Mouse (Mus musculus) gastrocnemius, postnatal 10 days (tissue): ENCODE data around the gene Dgkz. TPM values are rescaled to one million over a fixed set of nuclear protein-coding genes. Genes with fewer than 3 reads are reported as not detected.

Source experiments
- DNase-seq: peaks from one replicate; pipeline ENCODE4 v3.0.0; 2021; ENCODE audit warnings: mixed read lengths
- total RNA-seq, 2 experiments: library from RNA; stranded (reverse); gene quantifications; 2 replicates each; pipeline ENCODE4 v1.2.3; 2021

The Dgkz gene
- total RNA-seq, 2 experiments from 2014 or later = 60.5 to 84.3 TPM

DNA sequence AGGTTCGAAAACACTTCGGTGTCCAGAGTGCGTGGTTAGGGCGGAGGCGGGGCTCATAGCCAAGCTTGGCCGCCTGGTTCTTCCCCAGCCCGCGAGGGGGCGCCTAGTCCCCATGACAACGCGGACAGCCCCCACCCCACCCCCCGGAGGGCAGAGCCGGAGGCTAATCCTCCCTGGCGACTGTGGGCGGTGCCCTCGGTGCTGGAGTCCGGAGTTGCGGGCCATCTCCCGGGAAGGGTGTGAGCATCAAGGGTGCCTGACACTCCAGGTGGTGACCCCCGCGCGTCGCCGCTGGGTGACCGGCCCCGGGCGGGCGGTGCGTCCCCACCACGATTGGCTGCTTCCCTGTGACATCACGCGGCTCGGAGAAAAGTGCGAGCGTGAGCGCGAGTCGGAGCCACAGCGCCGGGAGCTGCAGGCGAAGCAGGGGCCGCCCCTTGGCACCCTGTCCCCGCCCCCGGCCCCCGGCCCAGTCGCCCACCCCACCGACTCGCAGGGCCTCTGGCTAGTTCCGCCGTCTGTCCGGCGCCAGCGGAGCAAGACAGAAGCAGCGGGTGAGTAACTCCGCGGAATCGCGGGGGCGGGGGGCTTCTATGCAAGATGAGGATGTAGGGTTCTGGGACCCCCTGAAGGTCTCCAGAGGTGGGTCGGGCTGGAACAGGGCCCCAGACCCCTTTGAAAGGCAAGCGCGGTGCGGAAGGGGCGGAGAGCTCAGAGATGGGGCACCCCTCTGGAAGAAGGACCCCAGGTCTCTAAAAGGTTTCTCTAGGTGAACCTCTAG lies 53.7 kb downstream of the Dgkz start:
- DNase-seq = peak; percentile 60

DNA sequence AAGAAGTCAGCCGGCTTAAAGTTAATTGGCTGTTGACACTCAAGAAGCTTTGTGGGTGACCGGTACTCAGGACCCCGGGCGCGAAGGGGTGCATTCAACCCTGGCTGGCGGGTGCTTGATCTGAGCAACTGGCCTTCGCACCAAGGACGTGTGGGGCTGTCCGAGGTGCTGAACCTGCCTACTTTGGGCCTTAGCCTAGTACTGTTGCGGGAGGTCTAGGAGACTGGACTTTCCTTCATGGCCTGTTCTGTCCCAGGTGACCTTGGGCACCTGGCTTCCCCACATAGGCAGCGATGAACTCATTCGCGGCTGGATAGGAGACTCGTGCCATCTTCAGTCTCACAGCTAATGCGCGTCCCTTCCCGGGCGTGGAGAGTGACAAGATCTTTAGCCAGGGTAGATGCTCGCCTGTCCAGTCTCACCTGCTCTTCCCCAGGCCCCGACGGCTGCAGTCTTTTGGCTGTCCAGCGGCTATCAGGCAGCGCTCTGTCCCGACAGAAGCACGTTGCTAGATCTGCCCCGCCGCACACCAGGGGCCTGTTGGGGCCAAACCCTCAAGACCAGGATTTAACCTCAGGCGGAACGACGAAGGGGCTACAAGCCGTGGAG lies 54.4 kb downstream of the Dgkz start:
- peak; percentile 83 for DNase-seq

DNA sequence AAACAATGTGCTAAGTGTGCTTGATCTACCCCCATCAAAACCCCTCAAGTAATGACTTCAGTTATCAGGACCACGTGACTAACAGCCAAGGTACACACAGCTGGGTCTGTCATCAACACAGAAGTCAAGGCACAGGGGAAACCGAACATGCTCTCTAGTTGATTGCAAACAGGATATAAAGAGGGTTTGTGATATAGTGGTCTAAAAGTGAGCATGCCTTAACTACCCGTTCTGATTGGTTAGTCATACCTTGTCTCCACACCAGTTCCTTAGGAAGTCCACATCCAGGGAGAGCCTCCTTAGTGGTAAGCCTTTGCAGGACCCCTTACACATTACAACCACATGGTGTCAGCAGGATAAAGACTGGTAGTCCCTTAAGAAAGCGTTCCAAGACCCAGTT lies 55.5 kb downstream of the Dgkz start:
- no peak for DNase-seq

DNA sequence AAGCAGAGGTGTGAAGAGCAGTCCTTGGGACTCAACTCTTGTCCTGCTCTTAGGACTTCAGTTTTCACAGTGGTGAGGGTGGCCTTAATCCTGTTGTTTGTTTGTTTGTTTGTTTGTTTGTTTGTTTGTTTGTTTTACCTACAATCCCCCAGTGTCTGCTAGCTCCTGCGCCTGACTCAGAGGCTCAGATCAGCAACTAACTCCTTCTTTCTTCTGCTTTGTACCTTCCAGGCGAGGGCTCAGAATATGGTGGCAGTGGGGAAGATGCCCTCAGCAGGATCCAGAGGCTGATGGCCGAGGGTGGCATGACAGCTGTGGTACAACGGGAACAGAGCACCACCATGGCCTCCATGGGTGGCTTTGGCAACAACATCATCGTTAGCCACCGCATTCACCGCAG lies 58.6 kb downstream of the Dgkz start:
- no peak for DNase-seq

DNA sequence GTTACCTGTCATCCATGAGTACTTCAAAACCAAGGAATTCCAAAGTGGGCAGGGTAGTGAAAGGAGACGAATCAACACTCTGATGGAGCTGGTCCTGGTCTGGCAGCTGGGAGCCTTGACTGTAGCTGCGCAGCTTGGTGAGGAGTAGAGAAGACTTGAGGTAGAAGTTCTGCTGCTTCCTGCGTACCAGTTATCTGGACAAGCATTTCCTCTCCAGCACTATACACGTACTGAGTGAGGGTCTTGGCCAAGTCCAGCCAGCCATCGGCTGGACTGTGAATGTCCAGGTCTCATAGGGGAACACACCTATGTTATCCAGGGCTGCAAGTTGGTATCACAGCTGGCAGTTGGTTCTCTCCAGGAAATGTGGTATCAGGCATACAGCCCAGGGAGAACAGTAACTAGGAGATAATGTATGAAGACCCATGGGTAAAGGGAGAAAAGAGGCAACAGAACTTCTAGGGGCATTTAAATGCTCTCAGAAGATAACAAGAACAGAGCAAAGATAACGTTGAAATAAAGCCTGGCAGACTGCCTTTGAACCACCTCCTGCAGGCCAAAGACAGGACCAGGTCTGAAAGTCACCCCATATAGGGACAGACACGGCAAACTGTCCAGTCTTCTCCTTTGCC lies 59.2 kb downstream of the Dgkz start:
- no peak for DNase-seq

DNA sequence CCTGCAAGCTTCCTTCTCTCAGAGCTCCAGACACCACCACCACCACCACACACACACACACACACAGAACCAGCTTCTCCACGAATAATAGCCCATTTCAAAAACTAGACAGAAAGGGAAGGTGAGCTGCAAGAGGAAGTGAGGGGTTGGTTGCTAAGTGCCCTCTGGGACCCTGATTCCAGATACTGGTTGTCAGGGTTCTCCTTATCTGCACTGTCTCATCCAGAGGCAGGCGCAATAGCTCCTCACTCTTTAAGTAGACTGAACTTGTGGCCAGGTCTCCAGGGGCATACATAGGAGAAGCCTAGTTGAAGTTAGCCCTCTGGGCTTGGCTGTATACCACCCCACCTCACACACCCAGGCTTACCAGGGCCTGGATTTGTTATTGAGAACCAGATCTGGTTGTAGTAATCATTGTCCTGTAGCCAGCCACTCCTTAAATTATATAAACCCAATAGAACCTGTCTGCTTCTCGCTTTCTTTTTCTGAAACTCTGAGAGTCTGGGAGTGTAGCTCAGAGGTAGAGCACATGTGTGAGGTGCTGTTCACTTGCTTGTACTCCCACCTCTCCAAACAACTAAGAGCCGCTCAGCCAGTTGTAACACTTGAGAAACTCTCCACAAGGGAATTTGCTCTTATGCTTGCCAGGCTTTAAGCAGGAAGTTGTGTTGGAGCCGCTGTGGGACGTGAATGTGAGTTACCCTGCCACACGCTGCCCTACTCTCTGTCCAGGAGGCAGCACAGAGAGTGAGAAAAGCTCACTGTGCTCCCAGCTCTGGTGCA lies 62.1 kb downstream of the Dgkz start:
- no peak for DNase-seq

DNA sequence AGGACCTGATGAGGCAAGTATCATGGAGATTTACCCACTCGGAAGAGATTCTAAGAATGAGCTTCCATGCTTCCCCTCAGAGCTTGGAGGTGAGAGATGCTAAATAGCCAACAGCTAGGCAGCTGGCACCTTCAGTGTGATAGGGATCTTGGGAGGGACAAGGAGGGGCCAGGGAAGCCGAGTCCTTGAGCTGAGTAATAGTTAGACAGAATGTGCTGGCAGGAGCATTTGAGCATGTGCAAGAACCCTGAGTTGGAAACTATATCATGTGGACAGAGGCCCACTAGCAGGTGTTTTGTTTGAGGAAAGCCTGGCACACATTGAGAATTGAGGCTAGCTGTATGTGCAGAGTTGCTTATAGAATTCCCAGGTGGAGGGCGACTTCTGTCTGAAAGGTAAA lies 63.0 kb downstream of the Dgkz start:
- no peak for DNase-seq

DNA sequence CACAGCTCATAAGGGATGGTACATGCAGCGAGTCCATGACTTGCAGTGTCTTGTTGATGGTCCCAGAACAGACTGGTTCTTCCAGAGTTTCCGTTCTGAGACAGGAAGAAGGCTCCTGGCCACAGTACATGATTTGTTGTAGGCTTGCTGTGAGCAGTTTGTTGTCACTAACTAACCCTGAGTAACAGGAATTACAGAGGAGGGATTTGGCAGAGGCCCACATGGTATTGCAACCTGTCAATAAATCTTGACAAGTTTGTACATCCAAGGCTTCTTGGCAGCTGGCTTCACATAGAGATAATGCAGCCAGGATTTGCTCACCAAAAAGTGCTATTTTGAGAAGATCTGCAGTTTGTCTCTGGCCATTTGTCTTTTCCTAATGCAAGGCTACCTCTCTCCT lies 69.5 kb downstream of the Dgkz start:
- DNase-seq = no peak

DNA sequence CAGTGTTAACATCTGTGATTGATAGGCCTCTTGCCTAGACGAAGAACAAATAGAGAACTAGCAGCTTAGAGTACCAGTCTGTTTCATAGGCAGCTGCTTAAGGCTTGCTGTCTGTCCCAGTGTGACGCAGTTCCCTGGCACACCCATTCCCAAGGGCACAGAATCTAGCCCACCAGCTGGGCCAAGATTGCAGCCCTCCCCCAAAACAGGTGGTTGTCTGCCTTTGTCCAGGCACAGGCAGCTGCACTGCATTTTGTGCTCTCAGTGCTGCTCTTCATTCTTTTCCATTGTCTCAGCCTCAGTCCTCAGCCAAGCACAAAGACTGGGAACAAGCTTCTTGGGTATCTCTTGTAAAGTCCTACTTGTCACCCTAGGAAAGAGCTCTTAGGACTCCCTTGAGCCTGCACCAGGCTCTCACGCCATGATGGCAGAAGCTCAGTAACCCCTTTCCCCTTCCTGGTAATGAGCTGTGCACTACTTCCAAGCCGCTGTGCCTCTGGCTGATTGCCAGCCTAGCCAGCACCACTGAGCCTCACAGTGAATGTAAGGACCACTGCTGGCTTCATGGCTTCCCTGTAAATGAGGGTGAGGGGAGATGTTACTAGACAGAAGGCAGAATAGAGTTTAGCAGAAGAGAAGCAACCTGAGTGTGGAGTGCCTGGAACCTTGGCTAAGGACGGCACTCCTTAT lies 70.9 kb downstream of the Dgkz start:
- peak; percentile 28 for DNase-seq

DNA sequence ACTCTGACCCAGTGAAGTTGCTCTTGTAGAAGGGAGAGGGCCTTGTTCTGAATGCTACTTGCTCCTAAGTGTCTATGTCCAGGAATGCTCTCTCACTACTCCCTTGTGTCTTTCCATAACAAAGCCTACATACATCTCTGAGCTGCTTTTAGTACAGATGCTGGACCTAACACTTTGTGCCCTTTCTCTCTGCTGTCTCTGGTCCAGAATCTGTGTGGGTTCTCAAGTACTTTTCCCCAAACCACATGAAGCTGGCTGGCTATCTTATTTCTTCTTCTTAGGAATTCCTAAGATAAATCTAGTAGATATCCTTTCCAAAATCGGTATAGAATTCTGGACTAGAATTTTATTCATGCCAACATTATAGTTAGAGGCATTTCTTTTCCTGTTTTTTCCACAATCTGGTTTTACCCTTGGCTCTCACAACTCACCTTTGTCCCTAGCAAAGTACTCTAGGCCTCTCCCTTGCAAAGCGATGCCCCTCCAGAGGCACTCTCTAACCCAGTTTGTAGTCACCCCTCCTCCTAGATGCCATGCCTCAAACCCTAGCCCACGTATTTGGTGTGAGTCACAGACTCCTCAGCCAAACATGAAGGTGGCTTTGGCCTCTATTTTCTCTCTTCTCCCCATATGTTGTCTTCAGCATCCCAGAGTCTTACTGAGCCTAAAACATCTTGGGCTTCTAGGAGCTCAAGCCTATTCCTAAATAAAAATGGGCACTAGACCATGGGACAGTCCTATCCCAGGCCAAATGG lies 72.3 kb downstream of the Dgkz start:
- no peak for DNase-seq

DNA sequence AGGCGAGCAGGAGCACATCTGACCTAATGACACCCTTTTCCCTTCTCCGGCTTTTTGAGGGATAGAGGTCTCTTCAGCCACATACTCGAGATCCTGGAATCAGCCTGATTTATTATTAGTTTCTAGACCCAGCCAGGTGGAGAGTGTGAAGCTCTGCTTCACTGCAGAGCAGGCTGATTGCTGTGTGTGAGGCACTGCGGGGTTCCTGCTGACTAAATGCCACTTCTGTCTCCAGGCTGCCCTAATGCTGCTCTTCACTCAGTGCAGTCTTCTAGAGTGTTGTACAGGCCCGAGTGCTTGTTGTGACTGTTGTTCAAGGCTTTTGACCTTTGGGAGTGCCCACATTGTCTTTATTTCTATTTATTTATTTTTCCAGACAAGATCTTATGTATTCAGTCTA lies 73.3 kb downstream of the Dgkz start:
- DNase-seq = no peak

DNA sequence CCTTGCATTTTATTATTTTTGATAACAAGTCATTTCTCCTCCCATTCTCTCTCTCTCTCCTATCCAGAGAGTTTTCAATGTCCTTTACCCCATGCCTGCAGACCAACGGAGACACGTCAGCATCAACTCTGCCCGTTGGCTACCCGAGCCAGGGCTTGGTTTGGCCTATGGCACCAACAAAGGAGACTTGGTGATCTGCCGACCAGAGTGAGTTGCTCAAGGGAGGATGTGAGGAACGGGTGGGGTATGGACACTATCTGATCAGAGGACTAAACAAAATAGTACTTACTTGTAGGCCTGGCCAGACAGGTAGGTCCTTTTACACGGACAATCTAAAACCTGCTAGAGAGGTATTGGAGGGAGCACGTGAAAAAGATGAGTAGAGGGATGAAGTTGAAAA lies 75.2 kb downstream of the Dgkz start:
- DNase-seq = no peak

DNA sequence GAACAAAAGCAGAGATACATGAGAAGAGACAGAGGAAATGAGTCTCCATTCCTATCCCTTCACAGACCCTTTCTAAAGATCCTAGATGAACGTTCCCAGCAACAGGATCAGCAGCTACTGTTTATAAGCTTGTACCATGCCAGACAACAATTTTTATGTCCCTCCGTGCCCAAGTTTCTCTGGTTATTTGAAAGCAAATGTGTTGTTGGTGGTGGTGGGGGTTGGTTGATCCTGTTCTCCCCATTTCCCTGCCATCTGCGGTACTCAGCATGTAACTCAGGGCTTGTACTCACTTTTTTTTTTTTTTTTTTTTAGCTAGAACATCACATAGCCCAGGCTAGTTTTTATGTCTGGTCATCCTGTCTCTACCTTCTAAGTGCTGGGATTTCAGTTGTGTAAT lies 76.5 kb downstream of the Dgkz start:
- no peak for DNase-seq

DNA sequence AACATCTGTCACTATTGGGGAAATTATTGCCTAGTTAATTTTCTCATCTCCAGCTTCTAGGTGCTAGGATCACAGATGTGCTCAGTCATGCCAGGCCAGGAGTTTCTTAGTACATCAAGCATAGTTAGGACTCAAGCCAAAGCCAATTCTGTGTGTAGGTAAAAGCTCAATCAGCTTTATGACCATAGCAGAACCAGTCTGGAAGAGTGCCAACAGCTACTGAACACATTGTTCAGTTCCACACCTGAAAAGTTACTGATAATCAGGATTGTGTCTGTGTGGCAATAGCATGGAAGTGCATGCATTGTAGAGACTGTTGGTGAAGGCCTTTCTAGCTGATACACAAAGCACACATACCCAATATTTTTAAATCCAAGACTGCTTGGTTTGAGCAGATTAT lies 77.7 kb downstream of the Dgkz start:
- no peak for DNase-seq

DNA sequence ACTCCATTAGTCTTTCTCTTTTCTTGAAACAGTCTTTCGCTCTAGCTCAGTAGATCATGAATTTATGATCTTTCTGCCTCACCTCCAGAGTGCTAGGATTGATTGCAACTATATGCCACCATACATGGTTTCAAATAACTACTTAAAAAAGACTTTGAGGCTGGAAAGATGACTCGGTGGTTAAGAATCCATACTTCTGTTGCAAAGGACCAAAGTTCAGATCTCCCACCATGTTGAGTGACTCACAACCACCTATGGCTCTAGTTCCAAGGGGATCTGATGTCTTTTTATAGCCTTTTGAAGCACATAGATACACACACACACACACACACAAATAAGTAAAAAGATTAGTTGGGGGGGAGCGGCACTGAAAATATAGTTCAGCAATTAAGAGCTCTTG lies 80.3 kb downstream of the Dgkz start:
- no peak for DNase-seq

DNA sequence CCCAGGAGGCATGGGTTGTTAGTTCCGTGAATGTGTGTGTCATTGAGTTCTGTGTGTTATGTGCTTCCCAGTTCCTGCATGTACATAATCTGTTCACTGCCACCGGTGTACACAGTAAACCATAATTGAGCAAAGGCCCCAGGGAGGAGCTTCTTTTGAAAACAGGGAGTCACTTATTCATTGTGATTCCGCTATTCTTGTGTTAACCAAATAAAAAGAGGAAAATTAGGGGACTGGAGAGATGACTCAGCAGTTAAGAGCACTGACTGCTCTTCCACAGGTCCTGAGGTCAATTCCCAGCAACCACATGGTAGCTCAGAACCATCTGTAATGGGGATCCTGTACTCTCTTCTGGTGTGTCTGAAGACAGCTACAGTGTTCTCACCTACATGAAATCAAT lies 80.9 kb downstream of the Dgkz start:
- DNase-seq = no peak

DNA sequence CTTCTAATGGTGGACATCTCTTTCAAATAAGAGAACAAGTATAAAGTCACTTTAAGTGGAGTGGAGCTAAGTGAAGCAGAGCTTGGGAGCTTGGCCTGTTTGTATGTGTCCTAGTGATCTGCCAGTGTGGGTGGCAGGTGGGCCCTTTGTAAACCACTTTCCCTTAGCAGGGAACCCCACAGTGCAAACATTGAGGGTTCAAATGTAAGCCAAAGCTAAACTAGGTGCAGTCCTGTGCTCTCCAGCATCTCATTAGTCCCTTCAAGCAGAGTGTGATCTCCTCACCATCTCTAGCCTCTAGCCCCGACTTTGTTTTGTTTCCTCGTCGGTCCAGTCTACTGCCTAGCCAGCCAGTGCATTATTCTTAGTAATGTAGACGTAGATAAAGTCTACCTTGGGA lies 91.0 kb downstream of the Dgkz start:
- no peak for DNase-seq

DNA sequence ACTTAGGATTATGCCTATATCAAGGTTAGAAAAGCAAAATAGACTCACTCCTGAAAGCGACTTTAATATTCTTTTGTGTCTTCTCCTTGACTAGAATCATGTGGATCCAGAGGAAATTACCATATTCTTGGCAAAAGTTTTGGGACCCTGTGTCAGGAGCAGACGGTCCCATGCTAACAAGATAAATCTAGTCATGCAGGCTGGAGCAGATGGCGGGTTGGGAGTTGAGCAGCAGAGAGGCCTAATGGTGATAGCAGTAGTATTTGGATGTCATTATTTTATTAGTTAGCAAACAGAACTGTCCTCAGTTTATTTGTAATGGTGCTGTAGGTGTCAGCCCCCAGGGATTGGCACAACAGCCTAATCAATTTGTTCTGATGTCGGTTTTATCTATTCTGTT lies 91.7 kb downstream of the Dgkz start:
- DNase-seq = no peak
